8 mouse cellular contexts compared by ENCODE assay signal in genomic region chr4:59340714-59341113, GRCm38 (mm10).
DNase-seq lines count a peak whose midpoint lies in the region; ATAC-seq lines count a peak whose summit lies in the region.

No protein-coding gene starts in this region.

- no peak overlapping the region for H3K4me3 ChIP-seq in hindbrain, embryonic 12.5 days

- no peak overlapping the region for H3K27ac ChIP-seq in hindbrain, embryonic 12.5 days

- WGBS in hindbrain, embryonic 12.5 days = 1% methylated on average over 3 of the region's 3 CpGs

- peak; percentile 78; the same call in 1 of the 2 replicates for ATAC-seq in hindbrain, embryonic 12.5 days (ENCODE audit: low FRiP score)

- H3K9me3 ChIP-seq in hindbrain, embryonic 12.5 days (replicated peaks) = no peaks in the 10 kb centered on the region

- peaks cover 4% of the 10 kb centered on the region; the same call in 1 of the 2 replicates for H3K4me1 ChIP-seq in hindbrain, embryonic 12.5 days

- no peak overlapping the region for H3K9ac ChIP-seq in hindbrain, embryonic 12.5 days

- DNase-seq in MN1 (ENCODE audit: low spot score) = peak; percentile 83
- DNase-seq in cerebellum, adult 8-10 months = peak; percentile 77
- peak; percentile 58 to 94 for DNase-seq in frontal cortex, adult 2 months (ENCODE audit: extremely low spot score in 1 of 2, low spot score in 1 of 2)
- peak; percentile 93 for DNase-seq in layer of hippocampus, postnatal 10 days (ENCODE audit: low spot score in 2 of 2)
- peak; percentile 92 for DNase-seq in lung, postnatal 10 days
- peak; percentile 93 for DNase-seq in retina, embryonic 14.5 days (ENCODE audit: low spot score)
- DNase-seq in thymus, postnatal 36 days = peak; percentile 87 to 90

- H3K27me3 ChIP-seq in hindbrain, embryonic 12.5 days = no peaks in the 10 kb centered on the region

- no peaks in the 10 kb centered on the region for H3K36me3 ChIP-seq in hindbrain, embryonic 12.5 days

- H3K4me2 ChIP-seq in hindbrain, embryonic 12.5 days (replicated peaks) = no peak overlapping the region
